Mouse (Mus musculus): Measurements from ENCODE around the gene Cdc37l1.

DNA sequence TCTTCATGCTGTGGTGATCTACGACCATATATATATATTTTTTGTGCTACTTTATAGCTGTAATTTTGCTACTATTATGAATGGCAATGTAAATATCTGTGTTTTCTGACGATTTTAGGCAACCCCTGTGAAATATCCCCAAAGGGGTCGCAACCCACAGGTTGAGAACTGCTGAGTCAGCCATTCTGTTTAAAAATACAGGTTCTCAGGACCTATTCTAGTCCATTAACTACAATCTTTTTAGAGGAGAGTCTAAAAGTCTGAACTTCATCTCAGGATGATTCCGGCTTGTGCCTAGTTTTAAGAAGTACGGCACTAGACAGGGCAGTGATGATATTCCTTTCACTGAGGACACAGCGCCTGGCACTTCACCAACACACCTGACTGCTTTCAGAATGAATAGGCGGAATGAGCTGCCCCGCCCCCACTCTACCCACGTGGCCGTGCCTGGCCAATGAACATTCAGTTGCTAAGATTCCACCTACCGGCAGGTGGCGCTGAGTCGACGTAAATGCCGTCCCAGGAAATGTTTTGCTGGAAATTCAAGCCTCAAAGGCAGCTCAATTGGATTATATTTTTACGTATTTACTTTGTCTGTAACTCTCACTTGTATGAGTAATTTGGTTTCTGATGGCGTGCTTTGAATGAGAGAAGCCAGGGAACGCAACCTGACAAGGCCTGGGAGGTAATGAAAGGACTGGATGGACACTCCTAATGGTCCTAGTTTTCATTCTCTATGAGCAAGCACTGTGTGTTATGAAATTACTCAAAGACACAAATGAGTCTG is 73.6 kb downstream of the Cdc37l1 start:
- peak; percentile 99 for TF ChIP-seq CTCF (IDR thresholded peaks at IDR 0.05; ENCODE audit: control insufficient read depth, insufficient read depth, insufficient replicate concordance, low read depth, low read length)
- 0 out of 2 replicates have a peak, but pooled peaks have one; percentile 31 for TF ChIP-seq POLR2A (IDR thresholded peaks at IDR 0.05; ENCODE audit: control insufficient read depth, low read depth, low read length)
